Mouse (Mus musculus): ENCODE measurements around the gene Kif20b.

Gene Kif20b

GRCm38 (mm10) chr19:34920531-34920930, 1.6 kb upstream of the Kif20b start:
- no peak for DNase-seq (ENCODE audit: low spot score)

DNA sequence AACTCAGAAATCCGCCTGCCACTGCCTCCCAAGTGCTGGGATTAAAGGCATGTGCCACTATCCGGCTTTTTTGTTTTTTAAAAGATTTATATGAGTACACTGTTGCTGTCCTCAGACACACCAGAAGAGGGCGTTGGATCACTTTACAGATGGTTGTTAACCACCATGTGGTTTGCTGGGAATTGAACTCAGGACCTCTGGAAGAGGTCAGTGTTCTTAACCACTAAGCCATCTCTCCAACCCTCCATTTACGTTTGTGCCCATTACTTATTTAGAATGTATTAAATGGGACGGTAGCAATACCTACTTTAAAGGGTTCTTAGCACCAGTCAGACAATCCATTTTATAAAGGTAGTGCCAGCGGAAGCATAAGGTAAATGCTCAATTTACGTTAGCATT, 909 bp upstream of the Kif20b start:
- DNase-seq (ENCODE audit: low spot score), result no peak

DNA sequence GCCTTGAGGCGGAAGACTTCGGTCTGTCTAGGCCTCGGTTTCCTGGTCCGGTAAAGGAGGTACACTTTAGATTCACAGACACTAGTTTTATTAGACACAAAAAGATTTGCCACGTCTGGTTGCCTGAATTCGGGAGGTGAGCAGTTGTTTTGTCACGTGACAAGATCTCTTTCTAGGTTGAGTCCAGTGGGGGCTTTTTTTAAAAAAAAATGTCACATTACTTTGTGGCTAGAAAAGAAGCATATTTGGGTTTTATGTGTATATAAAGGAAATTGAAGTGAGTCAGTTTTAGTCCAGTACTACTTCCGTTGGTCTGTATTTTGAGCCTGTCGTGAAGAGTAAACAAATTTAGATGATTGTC, 422 bp downstream of the Kif20b start:
- DNase-seq (ENCODE audit: low spot score), result no peak

- DNase-seq (ENCODE audit: low spot score), result no peak
These were observed 25.0 kb downstream of the Kif20b start for GRCm38 (mm10) chr19:34947206-34947605.

DNA sequence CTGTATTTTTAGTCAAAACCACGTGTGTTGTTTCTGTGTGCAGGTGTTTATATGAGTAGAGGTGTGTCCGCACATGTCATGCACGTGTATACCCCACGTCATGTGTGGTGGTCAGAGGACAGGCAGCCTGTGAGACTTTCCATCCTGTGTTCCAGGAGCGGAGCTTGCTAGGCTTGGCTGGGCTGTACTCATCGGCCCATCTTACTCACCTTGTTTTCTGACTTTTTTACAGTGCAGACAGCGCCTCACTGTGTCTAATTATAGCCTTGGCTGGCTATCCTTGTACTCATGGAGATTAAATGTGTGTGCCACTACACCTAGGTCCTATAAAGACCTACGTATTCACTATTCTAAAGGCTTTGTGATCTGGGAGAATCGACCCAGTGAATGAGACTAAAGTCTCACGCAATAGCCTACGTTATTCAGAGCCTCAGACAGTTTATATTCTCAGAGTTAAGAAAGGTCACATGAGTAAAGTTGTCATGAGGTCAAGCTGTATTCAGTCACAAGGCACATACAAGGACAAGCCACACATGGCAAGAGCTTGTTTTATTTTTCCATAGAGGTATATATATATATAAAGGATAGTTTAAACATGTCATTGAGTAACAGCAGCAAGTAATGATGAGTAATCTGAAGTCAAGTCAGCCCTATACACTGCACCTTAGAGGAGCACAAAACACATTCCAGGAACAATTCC, 31.8 kb downstream of the Kif20b start:
- no peak for DNase-seq (ENCODE audit: low spot score)

- DNase-seq (ENCODE audit: low spot score), result peak; percentile 24
These were observed 37.2 kb downstream of the Kif20b start for GRCm38 (mm10) chr19:34959369-34959768.

- DNase-seq (ENCODE audit: low spot score), result no peak
These were observed 62.6 kb downstream of the Kif20b start for GRCm38 (mm10) chr19:34984742-34985141.

- DNase-seq (ENCODE audit: low spot score), result peak; percentile 37
These were observed 68.3 kb downstream of the Kif20b start for GRCm38 (mm10) chr19:34990443-34990842.

DNA sequence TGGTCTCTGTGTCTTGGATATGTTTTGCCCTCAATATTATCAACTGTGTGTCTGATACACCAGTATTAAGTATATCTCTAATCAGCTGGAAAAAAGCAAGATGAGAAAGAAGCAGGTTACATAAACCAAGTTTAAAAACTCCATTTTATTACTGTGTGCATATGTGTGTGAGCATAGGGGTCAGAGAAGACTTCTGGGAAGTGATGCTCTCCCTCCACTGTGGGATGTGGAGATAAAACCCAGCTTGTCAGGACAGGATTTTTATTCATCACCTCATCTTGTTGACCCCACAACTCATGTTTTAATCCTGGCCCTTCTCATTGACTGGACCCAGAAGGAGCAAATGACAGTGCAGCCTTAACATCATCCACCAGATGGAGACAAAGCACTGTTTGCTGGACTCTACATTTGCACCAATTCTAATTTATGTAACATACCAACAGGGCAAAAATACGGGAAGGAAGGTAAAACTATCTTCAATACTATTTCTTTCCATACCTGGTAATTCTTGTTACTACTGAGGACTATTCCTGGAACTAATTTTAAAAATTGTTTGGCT, 70.9 kb downstream of the Kif20b start:
- peak; percentile 72 for DNase-seq (ENCODE audit: low spot score)

- DNase-seq (ENCODE audit: low spot score), result no peak
These were observed 92.9 kb downstream of the Kif20b start for GRCm38 (mm10) chr19:35015058-35015457.

DNA sequence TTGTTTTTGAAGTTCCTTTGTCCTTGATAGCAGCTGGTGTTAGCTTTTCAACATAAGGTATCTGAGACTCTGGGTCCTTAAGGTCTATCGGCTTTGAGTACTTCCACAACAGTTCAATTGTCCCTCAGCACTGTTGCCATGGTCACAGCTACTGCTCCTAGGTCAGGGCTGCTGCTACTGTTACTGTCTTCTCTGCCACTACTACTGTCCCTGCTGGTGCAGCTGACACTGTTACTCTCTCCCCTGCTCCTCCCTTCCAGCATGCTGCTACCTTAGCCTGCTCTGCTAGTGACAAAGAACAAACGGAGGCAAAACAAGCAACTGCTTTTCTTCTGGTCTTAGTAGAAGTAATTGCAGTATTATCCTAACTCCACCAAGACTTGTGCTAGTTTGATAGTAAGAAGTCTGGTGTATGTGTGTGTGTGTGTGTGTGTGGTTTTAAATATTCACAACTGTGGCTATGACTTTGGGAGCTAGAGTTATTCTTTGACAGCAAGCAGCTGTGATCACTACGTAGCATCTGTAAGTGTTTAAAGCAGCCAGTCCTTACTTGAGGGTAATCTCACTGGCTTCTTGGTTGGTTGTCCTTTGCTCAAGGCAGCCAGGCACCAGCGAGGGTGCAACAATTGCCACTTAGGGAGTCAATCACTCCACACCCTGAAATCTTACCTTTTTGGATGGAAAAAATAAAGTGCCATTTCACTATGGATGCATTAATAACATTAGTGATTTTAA, 95.5 kb downstream of the Kif20b start:
- no peak for DNase-seq (ENCODE audit: low spot score)

GRCm38 (mm10) chr19:35018209-35018581, 96.0 kb downstream of the Kif20b start:
- no peak for DNase-seq (ENCODE audit: low spot score)

Data from layer of hippocampus, adult 11-12 months (tissue).